Mouse (Mus musculus) heart, postnatal 4 days (tissue): ENCODE measurements around the gene Mus81. TPM values are rescaled to one million over a fixed set of nuclear protein-coding genes. Genes with fewer than 3 reads are reported as not detected.
"Not testable (repeated sequence)": the region's sequence is repeated elsewhere in the genome, so short reads cannot be mapped to it uniquely, and the experiment has no call there.

Source experiments
- DNase-seq: peaks from one replicate; pipeline ENCODE4 v3.0.0; 2021
- total RNA-seq, 2 experiments: library from RNA; stranded (reverse); gene quantifications; 2 replicates each; pipeline ENCODE4 v1.2.3; 2021

Gene Mus81
- total RNA-seq, 2 experiments from 2014 or later: 27.9 to 32.9 TPM

- peak; percentile 87 for DNase-seq
Observed at GRCm38 (mm10) chr19:5490898-5491708, 2.9 kb upstream of the Mus81 start.

GRCm38 (mm10) chr19:5490313-5490897, 2.2 kb upstream of the Mus81 start, which contains the start of gene Cfl1:
TSS of gene Cfl1 (plus strand) at chr19:5490455.
- peak; percentile 95 for DNase-seq

DNA sequence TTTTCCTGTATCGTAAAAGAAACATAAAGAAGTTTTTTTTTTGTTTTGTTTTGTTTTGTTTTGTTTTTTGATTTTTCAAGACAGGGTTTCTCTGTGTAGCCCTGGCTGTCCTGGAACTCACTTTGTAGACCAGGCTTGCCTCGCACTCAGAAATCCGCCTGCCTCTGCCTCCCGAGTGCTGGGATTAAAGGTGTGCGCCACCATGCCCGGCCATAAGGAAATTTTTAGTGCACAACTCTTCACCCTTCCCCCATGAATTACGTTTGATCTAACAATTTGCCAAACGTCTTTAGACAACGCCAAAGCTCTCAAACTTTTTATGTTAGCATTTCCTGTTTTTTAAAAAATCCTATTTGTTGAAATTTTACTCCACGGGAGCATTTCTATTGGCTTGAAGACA, 1.5 kb upstream of the Mus81 start:
- DNase-seq: not testable (repeated sequence)

GRCm38 (mm10) chr19:5488878-5489571, 823 bp upstream of the Mus81 start:
- DNase-seq: peak; percentile 98

GRCm38 (mm10) chr19:5486771-5487170, 1.4 kb downstream of the Mus81 start:
- no peak for DNase-seq

DNA sequence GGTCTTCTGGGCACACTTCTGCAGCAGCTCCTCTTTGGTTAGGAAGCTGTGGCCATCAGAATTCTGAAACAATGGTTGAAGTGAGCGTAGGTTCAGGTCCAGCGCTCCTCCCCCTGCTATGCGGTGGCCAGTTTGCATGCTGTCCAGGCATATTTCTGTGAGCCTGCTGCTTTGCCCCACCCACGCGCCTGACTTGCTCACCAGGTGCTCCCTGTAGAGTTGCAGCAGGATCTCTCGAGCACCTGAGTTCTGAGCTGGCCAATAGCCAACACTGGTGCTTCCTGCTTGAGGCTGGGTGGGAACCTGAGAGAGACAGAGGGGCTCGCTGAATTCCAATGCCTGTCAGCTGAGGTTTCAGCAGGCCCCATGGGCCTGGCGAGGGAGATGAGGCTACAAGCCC, 1.9 kb downstream of the Mus81 start:
- DNase-seq: no peak

DNA sequence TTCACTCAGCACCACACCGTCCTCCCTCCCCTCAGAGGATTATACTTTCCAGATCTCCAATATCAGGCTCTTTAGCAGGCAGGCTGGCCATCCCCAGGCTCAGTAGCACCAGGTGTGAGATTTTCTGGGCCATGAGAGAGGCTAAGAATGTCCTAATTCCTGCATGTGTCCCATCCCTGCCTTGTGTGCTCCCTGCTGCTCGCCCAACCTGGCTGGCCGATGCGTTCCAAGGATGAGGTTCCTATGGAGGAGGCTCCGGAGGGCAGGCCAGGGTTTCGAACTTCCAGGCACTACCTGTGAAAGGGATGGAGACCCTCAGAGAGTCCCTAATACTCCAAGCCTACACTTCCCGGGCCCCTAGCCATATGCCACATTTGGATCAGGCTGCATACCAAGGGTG, 2.4 kb downstream of the Mus81 start:
- no peak for DNase-seq

GRCm38 (mm10) chr19:5485371-5485770, 2.8 kb downstream of the Mus81 start:
- DNase-seq: no peak

DNA sequence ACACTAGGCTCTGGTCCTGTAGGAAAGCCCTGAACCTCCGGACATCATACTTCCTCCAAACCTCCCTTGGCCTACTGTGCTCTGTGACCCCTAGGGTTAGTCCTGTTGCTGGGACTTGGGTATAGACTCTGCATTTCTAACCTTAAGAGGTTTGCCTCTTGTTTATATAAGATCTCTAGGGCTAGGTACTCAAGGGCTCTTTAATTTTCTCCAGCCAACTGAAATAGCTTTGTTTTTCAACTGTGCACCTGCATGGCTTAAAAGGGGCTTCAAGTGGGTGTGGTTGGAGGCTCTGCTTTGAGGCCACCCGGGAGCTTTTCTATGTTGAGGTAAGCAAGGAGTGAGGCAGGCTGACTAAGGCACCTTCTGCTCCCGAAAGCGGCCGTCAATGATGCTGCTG, 3.7 kb downstream of the Mus81 start:
- DNase-seq: no peak

DNA sequence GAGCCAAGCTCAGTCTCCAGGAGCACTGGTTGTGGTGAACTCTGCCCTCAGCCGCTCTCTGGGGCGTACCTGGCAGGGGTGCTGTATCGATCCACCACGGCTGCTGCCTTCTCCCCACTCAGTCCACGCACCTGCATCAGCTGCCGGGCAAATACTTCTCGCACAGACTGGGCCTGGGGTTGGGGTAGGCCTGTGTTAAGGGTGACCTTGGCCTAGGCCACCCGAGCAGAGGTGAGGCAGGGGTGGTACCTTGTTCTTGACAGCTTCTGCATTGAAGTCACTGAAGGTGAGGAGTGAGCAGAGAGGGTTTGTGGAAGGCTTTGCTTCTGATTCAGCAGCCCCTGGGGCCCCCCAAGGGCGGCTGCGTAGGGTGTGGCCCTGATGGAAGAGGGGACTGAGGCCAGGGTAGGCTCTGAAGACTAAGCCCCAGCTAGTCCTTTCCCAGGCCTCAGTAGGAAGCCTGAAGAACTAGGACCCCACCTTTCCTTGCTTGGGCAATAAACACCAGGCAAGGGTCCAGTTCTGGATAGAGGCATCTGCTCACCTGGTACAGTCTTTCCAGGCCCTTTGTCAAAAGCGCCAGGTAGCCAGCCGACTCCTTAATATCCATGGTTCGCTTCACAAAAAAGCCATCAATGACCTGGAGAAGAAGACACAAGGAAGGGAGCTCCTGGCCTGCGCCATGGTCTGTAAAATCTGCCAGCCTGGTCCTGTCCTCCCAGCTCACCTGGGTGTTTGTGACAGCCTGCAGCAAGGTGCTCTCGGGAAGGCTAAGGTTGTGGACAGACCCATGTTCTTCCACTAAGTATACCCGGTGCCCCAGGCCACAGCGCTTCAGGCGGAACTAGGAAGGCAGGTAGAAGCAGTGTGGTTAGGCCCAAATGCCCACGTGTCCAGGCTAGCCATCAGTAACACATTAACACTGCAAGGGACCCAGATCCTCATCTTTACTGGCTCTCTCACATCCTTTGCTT, 4.5 kb downstream of the Mus81 start:
- DNase-seq: no peak

DNA sequence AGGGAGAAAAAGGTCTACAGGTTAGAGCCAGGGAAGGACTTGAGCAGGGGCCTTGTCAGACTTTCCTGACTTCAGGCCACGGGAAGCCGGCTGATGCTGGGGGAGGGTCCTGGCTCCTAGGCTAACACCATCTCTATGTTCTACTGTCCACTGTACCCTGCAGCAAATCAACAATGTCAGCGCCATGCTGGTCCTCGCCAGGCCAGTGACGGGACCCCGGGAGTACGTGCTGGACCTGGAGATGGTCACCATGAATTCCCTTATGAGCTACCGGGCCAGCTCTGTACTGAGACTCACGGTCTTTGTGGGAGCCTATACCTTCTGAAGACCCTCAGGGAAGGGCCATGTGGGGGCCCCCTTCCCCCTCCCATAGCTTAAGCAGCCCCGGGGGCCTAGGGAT, 6.8 kb downstream of the Mus81 start:
- no peak for DNase-seq

DNA sequence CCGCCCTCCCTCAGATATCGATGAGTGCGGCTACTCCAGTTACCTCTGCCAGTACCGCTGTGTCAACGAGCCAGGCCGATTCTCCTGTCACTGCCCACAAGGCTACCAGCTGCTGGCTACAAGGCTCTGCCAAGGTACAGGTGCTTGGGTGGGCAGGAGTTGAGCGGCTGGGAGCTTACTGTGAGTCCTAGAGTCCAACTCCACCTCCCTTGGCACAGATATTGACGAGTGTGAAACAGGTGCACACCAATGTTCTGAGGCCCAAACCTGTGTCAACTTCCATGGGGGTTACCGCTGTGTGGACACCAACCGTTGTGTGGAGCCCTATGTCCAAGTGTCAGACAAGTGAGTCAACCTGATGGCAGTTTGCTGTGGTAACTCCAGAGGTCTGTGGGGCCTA, 8.2 kb downstream of the Mus81 start:
- DNase-seq: no peak

DNA sequence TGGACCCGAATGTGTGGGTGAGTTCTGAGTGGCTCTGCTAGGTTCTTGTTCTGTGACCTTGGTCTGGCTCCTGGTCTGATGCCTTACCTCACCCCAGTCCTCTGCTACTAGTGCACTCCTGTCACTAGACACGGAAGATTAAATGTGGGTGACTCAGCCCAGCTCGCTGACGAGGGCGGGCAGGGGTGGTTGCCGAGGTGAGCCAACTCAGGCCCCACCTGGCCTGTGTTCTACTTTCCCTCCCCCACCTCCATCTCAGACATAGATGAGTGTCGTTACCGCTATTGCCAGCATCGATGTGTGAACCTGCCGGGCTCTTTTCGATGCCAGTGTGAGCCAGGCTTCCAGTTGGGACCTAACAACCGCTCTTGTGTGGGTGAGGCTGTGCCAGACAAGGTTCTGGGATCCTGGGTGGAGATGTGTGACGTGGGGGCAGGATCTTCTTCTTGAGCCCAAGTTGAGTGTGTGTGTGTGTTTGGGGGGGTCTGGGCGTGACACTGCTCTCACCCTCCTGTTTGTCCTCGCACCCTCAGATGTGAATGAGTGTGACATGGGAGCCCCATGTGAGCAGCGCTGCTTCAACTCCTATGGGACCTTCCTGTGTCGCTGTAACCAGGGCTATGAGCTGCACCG, 10.4 kb downstream of the Mus81 start:
- DNase-seq: no peak

GRCm38 (mm10) chr19:5477004-5477667, 11.1 kb downstream of the Mus81 start:
- DNase-seq: no peak

DNA sequence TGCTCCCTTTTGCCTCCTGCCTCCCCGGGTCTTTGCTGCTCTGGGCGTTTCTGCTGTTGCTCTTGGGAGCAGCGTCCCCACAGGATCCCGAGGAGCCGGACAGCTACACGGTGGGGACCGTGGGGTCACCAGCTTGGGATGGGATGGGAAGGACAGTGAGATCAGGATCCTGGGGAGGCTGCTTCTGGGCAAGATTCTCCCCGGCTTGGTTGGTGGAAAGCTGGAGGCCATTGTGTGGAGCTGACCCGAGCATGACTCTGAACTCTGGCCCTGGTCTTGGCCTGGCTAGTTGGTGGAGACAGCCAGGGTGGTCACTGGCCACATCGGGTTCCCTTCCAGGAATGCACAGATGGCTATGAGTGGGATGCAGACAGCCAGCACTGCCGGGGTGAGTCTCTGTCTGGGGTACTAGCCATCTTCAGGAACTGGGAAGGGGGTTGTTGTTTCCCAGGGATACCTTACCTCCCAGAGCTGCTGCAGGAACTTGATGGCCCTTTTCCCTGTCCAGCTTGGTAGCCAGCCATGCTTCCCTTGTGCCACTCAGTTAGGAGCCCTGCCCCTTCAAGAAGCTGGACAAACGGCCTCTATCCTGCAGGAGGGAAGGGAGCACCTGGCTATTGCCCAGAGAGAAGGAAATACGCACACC, 13.0 kb downstream of the Mus81 start:
- peak; percentile 33 for DNase-seq

DNA sequence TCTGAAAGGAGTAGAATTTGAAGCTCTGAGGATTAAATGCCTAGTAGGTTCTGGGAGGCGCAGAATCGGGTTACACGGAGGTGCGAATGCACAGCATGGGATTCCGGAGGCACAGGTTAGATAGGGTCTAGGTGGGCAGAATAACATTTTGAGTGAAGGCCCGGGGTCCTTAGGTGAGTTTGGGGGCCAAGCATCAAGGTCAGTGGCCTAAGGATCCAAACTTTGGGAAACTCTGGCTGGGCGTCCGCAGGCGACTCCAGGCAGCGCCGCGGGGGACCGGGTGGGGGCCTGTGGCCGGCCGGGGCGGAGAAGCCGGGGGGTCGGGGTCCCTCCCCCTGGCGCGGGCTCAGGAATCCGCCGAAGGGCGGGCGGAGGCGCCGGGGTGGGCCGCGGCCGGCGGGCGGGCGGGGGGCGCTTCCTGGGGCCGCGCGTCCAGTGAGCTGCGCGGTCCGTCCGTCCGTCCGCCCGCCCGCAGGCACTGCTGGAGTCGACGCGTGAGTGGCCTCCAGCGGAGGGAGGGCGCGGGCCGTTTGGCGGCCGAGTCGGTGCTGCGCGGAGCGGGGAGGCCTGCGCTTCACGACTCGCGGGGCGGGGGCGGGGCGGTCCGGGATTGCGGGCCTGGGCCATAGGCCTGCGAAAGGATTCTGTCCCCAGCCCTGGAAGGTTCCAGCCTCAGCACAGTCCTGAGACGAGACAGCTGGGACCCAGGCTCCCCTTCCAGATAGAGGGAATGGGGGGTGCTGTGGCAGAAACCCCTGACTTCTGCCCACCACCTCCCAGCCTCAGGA, 13.7 kb downstream of the Mus81 start:
- peak; percentile 69 for DNase-seq

GRCm38 (mm10) chr19:5473720-5474119, 14.5 kb downstream of the Mus81 start, which contains the start of gene Efemp2:
TSS of gene Efemp2 (plus strand) at chr19:5473954.
- peak; percentile 85 for DNase-seq

DNA sequence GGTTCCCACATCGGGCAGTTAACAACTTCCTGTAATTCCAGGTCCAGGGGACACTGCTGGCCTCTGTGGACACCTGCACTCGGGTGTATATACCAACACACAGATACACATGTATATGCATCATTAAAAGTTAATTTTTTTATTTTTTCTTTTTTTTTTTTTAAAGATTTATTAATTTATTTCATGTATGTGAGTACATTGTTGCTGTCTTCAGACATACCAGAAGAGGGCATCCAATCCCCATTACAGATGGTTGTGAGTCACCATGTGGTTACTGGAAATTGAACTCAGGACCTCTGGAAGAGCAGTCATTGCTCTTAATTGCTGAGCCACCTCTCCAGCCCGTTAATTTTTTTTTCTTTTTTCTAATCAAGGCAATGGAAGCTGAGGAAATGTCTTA, 15.3 kb downstream of the Mus81 start:
- no peak for DNase-seq

DNA sequence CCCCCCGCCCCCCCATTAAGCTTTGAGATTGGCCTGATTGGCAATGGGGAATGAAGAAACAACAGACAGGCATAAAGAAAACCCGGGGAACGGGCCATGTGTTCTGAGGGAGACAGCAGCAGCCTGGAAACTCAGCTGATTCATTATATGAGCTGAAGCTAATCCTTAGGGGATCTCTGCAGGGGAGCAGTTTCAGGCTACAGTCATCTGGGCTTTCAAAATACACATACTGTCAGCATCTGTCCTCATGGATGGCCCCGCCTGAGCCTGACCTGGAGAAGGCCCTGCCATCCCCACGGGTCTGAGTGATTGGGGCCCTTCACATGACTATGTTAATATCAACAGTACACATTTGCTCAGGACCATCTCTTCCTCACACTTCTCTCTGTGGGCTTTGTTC, 16.4 kb downstream of the Mus81 start:
- no peak for DNase-seq

DNA sequence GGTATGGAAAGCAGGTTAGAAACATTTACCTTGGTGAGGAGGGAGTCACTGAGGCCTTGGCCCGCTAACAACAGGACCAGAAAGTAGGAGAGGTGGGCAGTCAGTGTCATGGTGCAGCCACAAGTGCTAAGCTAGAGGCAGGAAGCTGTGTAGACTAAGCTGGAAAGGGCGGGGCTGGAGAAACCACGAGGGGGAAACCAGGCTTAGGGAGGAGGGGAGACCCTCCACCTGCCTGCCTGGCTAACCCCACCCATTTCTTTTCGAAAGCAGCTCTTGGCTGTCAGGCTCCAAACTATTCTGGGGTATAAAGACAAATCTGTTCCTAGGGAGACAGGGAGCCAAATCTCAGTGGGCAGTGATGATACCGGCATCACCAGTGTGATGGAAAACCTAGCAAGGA, 19.8 kb downstream of the Mus81 start, which contains the start of gene Ctsw:
TSS of gene Ctsw (minus strand) at position 134 of the 400 bp plus-strand sequence.
- DNase-seq: no peak
